Mouse (Mus musculus): ENCODE results near the gene Flna.
A peak's percentile ranks its signal among the peaks of the same experiment; 100 is the strongest.
"Not testable (repeated sequence)": the region's sequence is repeated elsewhere in the genome, so short reads cannot be mapped to it uniquely, and the experiment has no call there.

The Flna gene

DNA sequence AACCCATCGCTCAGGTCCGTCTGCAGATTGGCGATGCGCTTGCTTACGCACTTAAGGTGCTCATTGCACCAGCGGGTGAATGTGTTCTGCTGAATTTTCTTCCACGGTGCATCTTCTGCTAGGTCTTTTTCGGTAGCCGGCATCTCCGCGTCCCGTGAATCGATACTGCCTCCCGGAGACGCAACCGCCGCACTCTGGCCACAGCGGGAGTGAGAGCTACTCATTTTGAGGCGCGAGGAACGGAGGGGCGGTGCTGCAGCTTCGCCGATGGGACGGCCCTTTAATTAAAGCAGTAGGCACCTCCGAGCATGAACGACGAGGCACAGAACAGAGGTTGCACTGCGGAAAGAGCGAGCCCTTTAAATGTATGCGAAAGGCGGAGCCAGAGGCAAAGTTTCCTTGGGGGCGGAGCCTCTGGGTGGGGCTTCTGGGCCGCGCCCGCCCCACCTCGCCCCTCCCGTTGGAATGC, 3.4 kb downstream of the Flna start:
- DNase-seq (ENCODE audit: low spot score in 2 of 2), result peak; percentile 58 to 85

DNA sequence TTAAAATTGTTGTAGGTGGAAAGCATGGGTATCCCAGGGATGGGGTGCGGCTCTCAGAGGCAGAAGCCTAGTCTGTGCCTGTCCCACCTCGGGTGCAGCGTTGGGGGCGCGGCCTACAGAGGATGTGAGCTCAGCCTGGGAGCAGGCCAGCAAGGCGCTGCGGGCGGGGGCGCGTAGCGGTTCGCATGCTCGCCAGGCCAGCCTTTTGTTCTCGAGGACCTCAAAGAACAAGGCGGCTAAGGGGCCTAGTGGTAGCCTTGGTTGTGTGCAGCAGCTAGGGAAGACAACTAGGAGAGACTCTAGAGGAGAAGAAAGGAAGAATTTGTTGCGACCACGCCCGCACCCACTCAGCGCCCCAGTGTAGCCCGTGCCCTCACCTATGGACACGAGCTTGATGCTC, 3.9 kb downstream of the Flna start:
- DNase-seq (ENCODE audit: low spot score in 2 of 2), result peak; percentile 41 to 78

GRCm38 (mm10) chrX:74245107-74245506, 4.5 kb downstream of the Flna start:
- DNase-seq (ENCODE audit: low spot score in 2 of 2), result no peak

GRCm38 (mm10) chrX:74244614-74245083, 5.0 kb downstream of the Flna start:
- DNase-seq (ENCODE audit: low spot score in 2 of 2), result peak in 1 of 2 experiments; percentile 28

- peak; percentile 37 to 72 for DNase-seq (ENCODE audit: low spot score in 2 of 2)
These were observed 5.8 kb downstream of the Flna start for GRCm38 (mm10) chrX:74243807-74244206.

DNA sequence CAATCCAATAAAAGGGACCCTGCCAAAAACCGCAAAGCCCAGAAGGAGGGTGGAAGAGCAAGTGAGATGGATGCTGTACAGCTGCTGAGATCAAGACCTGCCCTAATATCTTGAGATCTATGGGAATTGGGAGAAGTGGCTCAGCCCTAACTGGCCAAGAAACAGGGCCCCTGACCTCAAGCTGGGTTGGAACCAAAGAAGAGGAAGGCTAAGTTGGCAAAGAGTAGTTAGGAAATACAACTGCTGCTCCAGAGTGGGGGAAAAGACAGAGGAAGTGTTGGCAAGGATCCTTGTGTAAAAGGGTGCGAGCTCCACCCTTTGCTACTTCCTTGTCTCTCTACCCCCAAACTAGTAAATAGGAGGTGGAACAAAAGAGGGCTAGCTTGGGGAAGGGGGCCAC, 6.2 kb downstream of the Flna start:
- DNase-seq (ENCODE audit: low spot score in 2 of 2), result no peak

- DNase-seq (ENCODE audit: low spot score in 2 of 2), result no peak
These were observed 9.3 kb downstream of the Flna start for GRCm38 (mm10) chrX:74240332-74240731.

GRCm38 (mm10) chrX:74233196-74233595, 16.4 kb downstream of the Flna start:
- no peak for DNase-seq (ENCODE audit: low spot score in 2 of 2)

GRCm38 (mm10) chrX:74230038-74230437, 19.6 kb downstream of the Flna start:
- DNase-seq (ENCODE audit: low spot score in 2 of 2), result no peak

DNA sequence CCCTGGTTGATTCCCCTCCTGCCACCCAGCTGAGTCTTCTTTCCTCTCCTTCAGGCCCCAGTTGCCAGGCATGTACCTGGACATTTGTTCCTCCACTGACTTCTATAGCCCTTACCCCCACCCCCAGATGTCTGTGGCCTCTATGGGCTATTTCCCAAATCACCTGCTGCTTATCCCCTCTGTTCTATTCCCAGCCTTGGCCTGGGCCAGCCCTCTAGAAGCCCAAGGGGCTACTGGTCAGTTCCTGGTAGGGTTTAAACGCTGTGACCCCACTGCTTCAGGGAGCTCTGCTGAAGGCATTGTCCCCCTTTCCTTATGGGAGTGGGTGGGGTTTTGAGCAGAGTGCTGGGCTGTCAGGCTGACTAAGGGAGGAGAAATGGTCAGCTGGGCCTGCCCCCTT, 29.5 kb downstream of the Flna start:
- DNase-seq (ENCODE audit: low spot score in 2 of 2), result not testable (repeated sequence)

DNA sequence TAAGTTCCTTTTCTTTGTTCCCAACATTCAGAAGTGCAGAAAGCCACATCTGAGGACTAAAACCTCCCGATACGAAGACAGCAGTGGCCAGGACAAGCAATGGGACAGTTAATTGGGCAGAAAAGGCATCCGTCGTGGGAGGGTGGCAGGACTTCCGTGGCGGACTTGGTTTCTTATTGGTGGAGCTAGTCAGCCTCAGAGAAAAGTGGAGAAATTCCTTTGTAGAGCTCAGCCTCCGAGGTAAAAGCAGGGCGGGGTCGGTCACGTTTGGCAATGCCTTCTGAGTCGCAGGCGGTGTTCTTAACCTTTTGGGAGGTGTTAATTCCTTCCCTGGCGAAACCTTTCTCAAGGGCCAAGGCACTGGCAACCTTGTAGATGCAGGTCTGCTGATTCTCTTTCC, 30.2 kb downstream of the Flna start:
- no peak for DNase-seq (ENCODE audit: low spot score in 2 of 2)

DNA sequence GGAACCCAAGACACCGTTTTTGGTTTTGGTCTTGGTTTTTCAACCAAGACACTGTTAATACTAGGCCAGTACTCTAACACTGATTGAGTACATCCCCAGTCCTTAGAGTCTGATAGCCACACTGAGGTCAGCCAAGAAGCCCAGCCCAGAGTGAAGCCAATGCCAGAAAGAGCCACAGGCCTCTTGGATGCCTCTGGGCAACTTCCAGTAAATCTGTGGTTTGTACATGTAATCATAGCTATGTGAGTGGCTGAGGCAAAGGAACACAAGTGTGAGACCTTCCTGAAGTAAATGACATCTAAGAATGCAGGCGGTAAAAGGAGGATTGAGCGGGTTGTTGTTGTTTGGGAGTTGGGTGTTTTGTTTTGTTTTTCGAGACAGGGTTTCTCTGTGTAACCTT, 31.1 kb downstream of the Flna start:
- no peak for DNase-seq (ENCODE audit: low spot score in 2 of 2)

GRCm38 (mm10) chrX:74203556-74203955, 46.1 kb downstream of the Flna start:
- DNase-seq (ENCODE audit: low spot score in 2 of 2), result no peak

- DNase-seq (ENCODE audit: low spot score in 2 of 2), result no peak
These were observed 72.7 kb downstream of the Flna start, which contains the start of gene Tktl1 for GRCm38 (mm10) chrX:74176959-74177358. Gene Tktl1, plus strand, starts transcription at chrX:74177259.

Data from spleen, postnatal 10 days (tissue).